Mouse (Mus musculus) forebrain, embryonic 15.5 days (tissue): ENCODE results near the gene Cenpw. TPM values are rescaled to one million over a fixed set of nuclear protein-coding genes. Genes with fewer than 3 reads are reported as not detected.
A peak's percentile ranks its signal among the peaks of the same experiment; 100 is the strongest.

Experiments used
- ATAC-seq: fragments of 200-750 bp; cut with Nextera tagmentation; replicated peaks from 2 replicates; pipeline ENCODE4 v1.8.0; 2017; ENCODE audit warnings: mild to moderate bottlenecking, moderate TSS enrichment, moderate library complexity
- H3K27ac ChIP-seq: fragments of 300-500 bp; sonication (generic); replicated peaks from 2 replicates; pipeline ENCODE4 v1.5.1; 2015; ENCODE audit warnings: mild to moderate bottlenecking, inconsistent platforms
- H3K27me3 ChIP-seq: fragments of 300-500 bp; sonication (generic); 2 replicates; pipeline ENCODE4 v1.6.1; 2015; ENCODE audit warnings: inconsistent platforms
- H3K36me3 ChIP-seq: fragments of 300-500 bp; sonication (generic); 2 replicates; pipeline ENCODE4 v1.6.1; 2015; ENCODE audit warnings: mild to moderate bottlenecking, inconsistent platforms
- H3K4me1 ChIP-seq: fragments of 300-500 bp; sonication (generic); 2 replicates; pipeline ENCODE4 v1.6.1; 2015; ENCODE audit warnings: inconsistent platforms
- H3K4me2 ChIP-seq: fragments of 300-500 bp; sonication (generic); replicated peaks from 2 replicates; pipeline ENCODE4 v1.6.1; 2015; ENCODE audit warnings: mild to moderate bottlenecking, inconsistent platforms
- H3K4me3 ChIP-seq: fragments of 300-500 bp; sonication (generic); 2 replicates; pipeline ENCODE4 v1.5.1; 2015; ENCODE audit warnings: mild to moderate bottlenecking, inconsistent platforms
- H3K9ac ChIP-seq: fragments of 300-500 bp; sonication (generic); replicated peaks from 2 replicates; pipeline ENCODE4 v1.6.1; 2015; ENCODE audit warnings: mild to moderate bottlenecking, inconsistent platforms
- H3K9me3 ChIP-seq: fragments of 300-500 bp; sonication (generic); 2 replicates; pipeline ENCODE4 v1.6.1; 2016; ENCODE audit warnings: inconsistent platforms
- WGBS: fragments of 180-500 bp; shearing (Covaris S2); methylation state at CpG from one replicate; pipeline ENCODE4 v1.1.7; 2015; ENCODE audit warnings: mixed read lengths; 5-methylcytosine and 5-hydroxymethylcytosine counted together
- polyA plus RNA-seq: library from polyadenylated mRNA; unstranded; fragments of >200 nt; fragmentation: Nextera tagmentation; extraction: Ambion mirVana; gene quantifications from 2 replicates; pipeline ENCODE4 v1.2.1, GENCODE M21; 2015

Gene Cenpw
- polyA plus RNA-seq, result 26.3 and 27.5 TPM in 2 replicates

DNA sequence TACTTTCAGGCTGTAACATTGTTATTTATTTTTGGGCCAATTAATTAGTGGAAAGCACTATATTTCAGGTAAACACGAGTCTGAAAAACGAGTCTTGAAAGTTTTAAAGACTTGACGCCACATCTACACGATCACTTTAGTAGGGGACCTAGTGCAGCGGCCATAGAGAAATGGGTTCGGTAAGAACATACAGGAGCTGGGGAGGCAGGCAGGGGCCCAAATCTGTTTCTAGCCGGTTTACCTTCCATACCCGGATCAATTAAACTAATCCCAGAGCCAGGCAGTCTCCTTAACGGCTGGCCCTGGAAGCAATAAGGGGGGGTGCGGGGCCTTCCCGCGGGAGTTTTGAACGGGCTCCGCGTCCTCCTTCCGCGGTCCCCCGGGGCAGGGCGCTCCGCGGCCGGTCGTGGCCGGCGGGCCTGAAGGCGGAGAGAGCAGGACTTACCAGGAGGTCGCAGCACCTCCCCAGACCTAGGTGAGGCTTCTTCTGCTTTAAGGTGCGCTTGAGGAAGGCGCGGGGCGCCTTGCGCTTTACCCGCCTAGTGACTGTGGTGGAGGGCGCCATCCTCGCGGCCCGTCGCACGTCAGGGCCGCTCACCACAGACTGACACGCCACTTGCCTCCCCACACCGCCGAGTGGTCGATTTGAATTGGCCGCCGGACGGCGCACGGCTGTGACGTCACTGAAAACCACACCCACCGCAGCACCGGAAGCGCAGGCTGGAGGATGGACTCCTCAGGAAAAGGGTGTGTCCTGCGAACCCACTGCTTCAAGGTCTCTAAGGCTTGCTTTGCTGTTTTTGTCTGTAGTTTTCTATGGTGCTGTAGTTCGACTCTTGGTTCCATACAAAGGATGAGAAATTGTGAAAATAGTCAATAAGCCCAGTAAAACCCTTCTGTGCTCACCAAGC, at the start of gene Cenpw:
Gene Cenpw (minus strand): TSS at position 645 of the 911 bp plus-strand sequence.
- Histone ChIP-seq H3K27ac (no peak within 1 kb of the TSS), H3K4me1 (0 out of 2 replicates have a peak, but pooled peaks cover 13% of the 10 kb centered on the region)

DNA sequence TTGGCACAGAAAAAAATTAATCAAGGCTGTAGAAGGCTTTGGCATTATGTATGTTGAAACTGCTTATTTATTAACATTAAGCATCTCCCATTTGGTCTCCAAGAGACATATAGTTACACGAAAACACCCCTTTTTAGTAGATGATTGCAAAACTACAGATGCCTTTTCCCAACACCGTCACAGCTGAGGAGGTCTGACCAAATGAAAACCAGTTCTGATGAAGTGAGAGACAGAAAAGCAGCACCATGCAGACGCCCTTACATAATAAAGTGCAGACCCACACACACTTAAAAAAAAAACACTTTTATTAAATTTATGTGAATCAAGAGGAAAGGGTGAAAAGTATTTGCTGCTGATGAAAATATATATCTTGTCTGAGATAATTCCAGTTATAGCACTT, 49.3 kb upstream of the Cenpw start:
- Histone ChIP-seq H3K4me2 (no peak overlapping the region), H3K27me3 (no peaks in the 10 kb centered on the region), H3K4me1 (no peaks in the 10 kb centered on the region), H3K9me3 (no peaks in the 10 kb centered on the region), H3K36me3 (no peaks in the 10 kb centered on the region), H3K4me3 (no peak overlapping the region), H3K27ac (no peak overlapping the region), H3K9ac (no peak overlapping the region)
- WGBS, result 74% methylated on average over 3 of the region's 3 CpGs
- no peak for ATAC-seq

More for the DNA sequence above, at the start of gene Cenpw:
- no peaks in the 10 kb centered on the region for H3K9me3 ChIP-seq
- H3K36me3 ChIP-seq, result no peaks in the 10 kb centered on the region
- H3K4me2 ChIP-seq, result peak within 1 kb of the TSS; percentile 65
- peak; percentile 100 for ATAC-seq
- H3K9ac ChIP-seq, result peak within 1 kb of the TSS; percentile 48
- WGBS, result 1% methylated on average over 55 of the region's 55 CpGs
- H3K4me3 ChIP-seq, result peak within 1 kb of the TSS; percentile 59
- no peaks in the 10 kb centered on the region for H3K27me3 ChIP-seq

DNA sequence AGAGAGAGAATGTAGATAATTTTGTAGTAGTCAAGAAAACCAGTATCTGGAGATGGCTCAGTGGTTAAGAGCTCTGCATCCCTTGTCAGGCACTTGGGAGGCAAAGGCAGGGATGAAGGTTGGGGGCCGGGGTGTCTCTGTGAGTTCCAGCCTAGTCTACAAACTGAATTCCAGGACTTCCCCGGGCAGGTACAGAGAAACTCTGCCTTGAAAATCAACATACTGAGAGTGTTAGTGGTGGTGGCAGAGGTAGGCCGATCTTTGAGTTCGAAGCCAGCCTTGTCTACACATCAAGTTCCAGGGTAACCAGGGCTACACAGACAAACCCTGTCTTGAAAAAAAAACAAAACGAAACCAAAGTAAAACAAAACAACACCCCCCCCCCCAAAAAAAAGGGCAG, 859 bp downstream of the Cenpw start:
- ATAC-seq, result no peak
- WGBS, result 60% methylated on average over 5 of the region's 5 CpGs

DNA sequence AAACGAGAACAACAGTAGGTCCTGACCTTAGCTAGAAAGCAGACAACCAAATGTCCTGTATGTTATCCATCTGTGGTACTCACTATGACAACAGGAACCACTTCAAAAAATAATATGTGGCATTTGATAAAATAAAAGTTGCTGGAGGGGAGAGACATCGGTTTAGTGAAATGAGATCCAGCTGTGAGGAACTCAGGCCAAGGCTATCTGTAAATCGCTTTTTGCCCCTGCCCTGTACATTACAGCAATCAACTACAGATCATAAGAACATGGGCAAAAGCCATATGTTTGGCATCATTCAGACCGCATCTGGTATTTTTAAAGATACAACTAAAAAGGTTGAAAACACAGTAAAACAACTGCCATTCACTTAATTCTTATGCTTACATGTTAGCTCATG, 32.7 kb downstream of the Cenpw start:
- Histone ChIP-seq H3K9ac (no peak overlapping the region), H3K36me3 (no peaks in the 10 kb centered on the region), H3K4me2 (no peak overlapping the region), H3K4me1 (no peaks in the 10 kb centered on the region), H3K27me3 (no peaks in the 10 kb centered on the region), H3K4me3 (no peak overlapping the region), H3K27ac (no peak overlapping the region), H3K9me3 (no peaks in the 10 kb centered on the region)
- ATAC-seq, result no peak
- WGBS, result 87% methylated on average over 4 of the region's 4 CpGs

More for the DNA sequence above, 859 bp downstream of the Cenpw start:
- Histone ChIP-seq H3K9ac (no peak overlapping the region; the same call in 1 of the 2 replicates), H3K27ac (no peak overlapping the region), H3K4me2 (peak overlapping the region; percentile 65), H3K4me3 (peak overlapping the region; percentile 59), H3K4me1 (0 out of 2 replicates have a peak, but pooled peaks cover 13% of the 10 kb centered on the region), H3K27me3 (no peaks in the 10 kb centered on the region), H3K36me3 (no peaks in the 10 kb centered on the region), H3K9me3 (no peaks in the 10 kb centered on the region)
